Mouse (Mus musculus) right cerebral cortex, postnatal 10 days (tissue): ENCODE data around the gene Dnmt1.

Experiments used
- DNase-seq, 2 experiments: peaks; one replicate each; pipeline ENCODE4 v3.0.0; 2021; ENCODE audit warnings: low spot score in 2 of 2

Gene Dnmt1

DNA sequence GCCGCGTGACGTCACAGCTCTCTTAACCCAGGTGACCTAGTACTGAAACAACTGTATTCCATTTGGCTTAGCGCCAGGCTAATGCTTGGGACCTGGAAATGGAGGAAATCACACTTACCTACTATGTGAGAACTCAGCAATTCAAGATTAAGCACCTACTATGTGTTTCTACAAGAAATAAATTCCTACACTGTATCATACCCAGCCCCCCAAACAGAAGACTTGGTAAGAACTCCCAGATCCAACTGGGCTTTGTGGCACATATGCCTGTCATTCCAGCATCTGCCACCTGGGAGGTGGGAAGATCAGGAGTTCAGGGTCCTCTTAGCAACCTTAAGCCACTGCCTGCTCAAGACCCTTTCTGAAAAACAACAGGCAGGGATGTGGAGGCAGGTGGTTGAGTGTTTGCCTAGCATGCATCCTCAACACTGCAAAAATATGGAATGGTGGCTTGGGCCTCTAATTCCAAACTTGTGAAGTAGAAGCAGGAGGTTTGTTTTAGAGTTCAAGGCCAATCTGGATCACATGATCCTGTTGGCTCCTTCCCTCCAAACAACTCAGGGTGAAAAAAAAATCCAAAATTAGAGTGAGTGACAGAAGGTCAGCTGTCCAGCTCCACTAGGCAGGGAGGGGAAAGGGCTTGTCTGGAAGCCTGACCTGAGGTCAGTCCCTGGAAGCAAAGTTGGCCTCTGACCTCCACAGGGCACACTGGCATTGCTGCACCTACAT is 17.4 kb upstream of the Dnmt1 start:
- DNase-seq = no peak

- peak; percentile 72 to 78 for DNase-seq
These were observed 16.7 kb upstream of the Dnmt1 start, which contains the start of gene S1pr2 for GRCm38 (mm10) chr9:20976216-20976960. S1pr2 (minus strand) TSS chr9:20976781.

- DNase-seq = peak; percentile 60 to 69
These were observed 15.9 kb upstream of the Dnmt1 start for GRCm38 (mm10) chr9:20975431-20976215.

DNA sequence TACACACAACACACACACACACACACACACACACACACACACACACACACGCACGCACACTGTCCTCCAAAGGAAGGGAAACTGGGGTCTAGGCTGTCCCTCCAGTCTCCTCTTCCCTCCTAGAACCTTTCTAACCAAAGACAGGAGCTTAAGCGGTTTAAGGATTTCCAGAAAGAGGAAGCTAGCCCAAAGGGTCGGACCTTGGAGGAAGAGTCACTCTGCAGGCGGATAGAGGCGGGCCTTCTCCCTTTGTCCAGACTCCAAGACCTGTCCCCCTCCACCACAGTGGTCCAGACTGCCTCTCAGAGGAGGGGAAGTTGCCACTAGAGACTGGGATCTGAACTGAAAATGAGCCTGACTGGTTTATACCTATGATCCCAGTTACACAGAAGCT is 14.0 kb upstream of the Dnmt1 start:
- DNase-seq = no peak

- DNase-seq = no peak
These were observed 13.5 kb upstream of the Dnmt1 start for GRCm38 (mm10) chr9:20973001-20973681.

DNA sequence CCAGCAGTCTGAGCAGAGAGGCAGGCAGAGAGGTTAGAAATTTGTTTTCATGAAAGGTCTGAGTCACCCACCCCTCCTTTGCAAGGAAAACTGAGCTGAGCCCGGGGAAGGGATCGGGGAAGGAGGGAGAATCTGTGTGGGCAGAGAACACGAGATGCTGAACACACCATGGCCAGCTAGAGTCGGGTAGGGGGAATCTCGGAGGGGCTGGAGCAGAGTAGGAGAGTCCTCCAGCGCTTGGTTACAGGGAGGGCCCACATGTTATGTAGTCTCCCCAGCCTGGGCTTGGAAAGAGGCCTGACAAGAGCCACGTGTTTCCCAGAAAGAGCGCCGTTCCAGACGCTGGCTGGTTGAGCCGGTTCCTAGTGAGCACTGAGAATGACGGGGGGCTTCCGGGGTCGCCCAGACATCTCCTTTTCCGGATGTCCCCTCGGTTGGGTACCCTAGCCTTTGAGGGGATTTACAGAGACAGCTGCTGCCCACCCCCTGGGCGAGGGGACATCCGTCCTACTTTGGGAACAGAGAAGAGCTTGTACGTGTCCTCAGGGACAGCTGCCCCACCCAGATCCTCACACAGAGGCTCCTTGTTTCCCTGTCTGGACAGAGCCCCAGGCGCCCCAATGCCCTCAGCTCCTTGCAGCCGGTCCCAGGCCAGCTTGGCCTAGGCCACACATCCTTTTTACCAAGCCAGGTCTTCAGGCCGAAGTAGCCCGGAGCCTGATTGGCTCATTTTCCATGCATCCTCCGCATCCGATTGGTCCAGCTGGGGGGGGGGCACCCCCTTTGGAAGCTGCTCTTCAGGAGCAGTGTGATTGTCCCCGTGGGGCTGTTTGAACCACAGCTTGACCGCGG is 12.7 kb upstream of the Dnmt1 start:
- DNase-seq = peak; percentile 77 to 86

DNA sequence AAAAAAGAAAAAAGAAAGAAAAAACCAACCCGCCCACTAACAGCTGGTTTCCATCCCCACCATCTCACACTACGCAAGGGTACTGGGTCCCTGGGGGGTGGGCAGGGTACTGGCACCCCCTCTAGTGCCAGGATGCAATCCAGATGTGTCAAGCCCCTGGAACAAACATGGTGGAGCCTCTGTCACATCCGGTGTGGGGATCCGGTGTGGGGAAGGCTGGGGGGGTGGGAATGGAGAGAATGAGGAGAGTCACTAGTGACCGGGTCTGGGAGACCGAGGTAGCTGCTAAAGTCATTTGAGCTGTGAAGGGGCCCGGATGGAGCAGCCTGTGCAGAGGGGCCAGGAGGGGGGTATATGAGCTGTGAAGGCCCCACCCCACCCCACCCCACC is 12.1 kb upstream of the Dnmt1 start:
- DNase-seq = no peak

DNA sequence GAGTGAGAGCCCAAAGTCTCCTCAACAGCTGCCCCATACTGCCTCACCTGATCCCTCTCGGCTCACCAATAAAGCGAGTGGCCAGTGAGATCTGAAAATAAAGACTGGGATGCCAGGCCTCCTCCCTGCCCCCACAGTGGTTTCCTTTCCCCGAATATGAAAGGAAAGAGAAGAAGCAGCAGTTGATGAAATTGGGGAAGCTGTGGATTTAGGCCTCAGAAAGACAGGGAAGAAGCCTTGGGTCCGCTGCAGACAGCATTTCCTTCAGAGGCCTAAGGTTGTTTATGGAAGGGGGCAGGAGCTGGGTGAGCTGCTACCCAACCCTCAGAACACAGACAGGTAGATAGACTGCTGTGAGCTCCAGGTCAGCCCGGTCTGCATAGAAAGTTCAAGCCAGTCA is 7.1 kb upstream of the Dnmt1 start:
- no peak for DNase-seq

DNA sequence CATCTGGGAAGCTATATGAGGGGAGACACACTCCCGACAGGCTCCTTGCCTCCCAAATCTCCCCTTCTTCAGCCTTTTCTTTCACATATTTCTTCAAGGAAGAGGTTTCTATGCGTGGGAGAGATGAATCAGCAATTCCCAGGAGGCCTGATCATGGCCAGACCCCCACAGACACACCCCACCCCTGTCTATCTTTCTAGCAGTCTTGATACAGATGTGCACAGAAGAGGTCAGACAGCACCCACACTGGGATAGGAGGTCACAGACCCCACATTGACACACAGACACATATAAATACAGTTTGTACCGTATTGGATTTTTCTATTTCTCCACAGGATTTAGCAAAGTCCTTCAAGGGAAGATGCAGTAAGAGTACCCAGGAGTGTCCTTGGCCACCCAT is 6.3 kb upstream of the Dnmt1 start:
- no peak for DNase-seq

- no peak for DNase-seq
These were observed 5.9 kb upstream of the Dnmt1 start for GRCm38 (mm10) chr9:20965606-20966005.

GRCm38 (mm10) chr9:20961557-20961956 is 1.9 kb upstream of the Dnmt1 start:
- DNase-seq = no peak

GRCm38 (mm10) chr9:20956989-20957388 is 2.7 kb downstream of the Dnmt1 start:
- no peak for DNase-seq

DNA sequence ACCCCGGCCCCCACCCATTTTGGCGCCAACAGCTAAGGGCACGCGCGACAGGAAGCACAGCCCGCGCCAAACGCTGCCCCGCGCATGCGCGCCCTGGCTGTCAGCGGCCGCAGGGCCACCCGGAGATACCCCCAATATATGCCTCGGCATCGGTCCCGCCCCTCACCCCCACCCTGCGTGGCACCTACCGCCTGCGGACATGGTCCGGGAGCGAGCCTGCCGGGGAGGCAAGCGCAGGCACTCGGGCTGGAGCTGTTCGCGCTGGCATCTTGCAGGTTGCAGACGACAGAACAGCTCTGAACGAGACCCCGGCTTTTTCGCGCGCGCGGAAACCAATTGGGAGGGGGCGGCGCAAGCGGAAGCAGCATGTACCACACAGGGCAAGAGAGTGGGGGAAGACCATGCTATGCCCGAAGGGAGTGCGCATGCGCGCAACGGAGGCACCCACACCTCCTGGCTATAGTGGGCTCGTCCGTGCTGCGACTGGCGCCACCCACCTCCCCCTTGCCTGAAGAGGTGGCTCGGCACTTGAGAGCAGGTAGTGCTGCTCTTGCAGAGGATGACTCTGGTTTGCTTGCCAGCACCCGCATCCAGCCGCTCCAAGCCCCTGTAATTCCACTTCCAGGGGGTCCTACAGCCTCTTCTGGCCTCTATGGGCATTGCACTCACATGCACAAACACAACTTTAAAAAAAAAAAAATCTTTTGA is 7.0 kb downstream of the Dnmt1 start:
- peak; percentile 99 for DNase-seq

GRCm38 (mm10) chr9:20951966-20952519 is 7.6 kb downstream of the Dnmt1 start:
- DNase-seq = no peak

GRCm38 (mm10) chr9:20951441-20951840 is 8.2 kb downstream of the Dnmt1 start:
- peak; percentile 36 to 50 for DNase-seq

- no peak for DNase-seq
These were observed 9.3 kb downstream of the Dnmt1 start for GRCm38 (mm10) chr9:20950419-20950818.

GRCm38 (mm10) chr9:20946066-20946880 is 13.4 kb downstream of the Dnmt1 start:
- DNase-seq = no peak

- DNase-seq = no peak
These were observed 14.9 kb downstream of the Dnmt1 start for GRCm38 (mm10) chr9:20944697-20945370.

- no peak for DNase-seq
These were observed 15.8 kb downstream of the Dnmt1 start for GRCm38 (mm10) chr9:20943911-20944310.
